Mouse (Mus musculus) cerebellum, adult 2 months (tissue): ENCODE measurements around the gene Rnase4.

Experiments used
- CTCF ChIP-seq: fragments of 200-500 bp; IDR thresholded peaks from 2 replicates; pipeline ENCODE4 v1.5.1; 2011; ENCODE audit warnings: low read depth, mild to moderate bottlenecking, control low read depth, low read length, moderate library complexity, borderline replicate concordance; ENCODE audit not compliant: insufficient read depth
- POLR2A ChIP-seq: fragments of 200-500 bp; IDR thresholded peaks from 2 replicates; pipeline ENCODE4 v1.6.1; 2011; ENCODE audit warnings: low read length, control low read depth, borderline replicate concordance; ENCODE audit not compliant: insufficient read depth

- TF ChIP-seq CTCF = no peak
- TF ChIP-seq POLR2A = no peak
These were observed 38.7 kb downstream of the Rnase4 start for GRCm38 (mm10) chr14:51129624-51129975.
